Mouse (Mus musculus): ENCODE measurements around the gene Comtd1. TPM values are rescaled to one million over a fixed set of nuclear protein-coding genes. Genes with fewer than 3 reads are reported as not detected.

The Comtd1 gene
- polyA plus RNA-seq, 1 experiment from 2014 or later, result 67.3 TPM

DNA sequence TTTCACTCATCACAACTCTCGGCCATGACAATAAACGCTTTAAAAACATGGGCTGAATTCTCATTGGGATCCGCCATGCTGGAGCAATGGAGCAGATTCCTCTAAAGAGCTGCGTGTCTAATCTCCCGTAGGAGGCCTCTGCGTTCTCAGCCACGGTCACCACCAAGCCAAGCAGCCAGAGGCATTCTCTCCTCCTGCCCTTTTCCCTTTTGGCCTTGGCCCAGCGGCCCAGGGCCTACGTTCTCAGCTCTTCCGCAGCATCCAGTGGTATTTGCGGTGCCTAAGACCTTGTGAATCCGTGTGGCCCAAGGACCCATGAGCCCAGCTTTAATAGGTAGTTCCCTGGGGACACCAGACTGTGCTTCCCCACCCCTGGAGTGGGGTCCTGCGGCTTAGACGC is 8.1 kb upstream of the Comtd1 start:
- Histone ChIP-seq H3K27ac (ENCODE audit: low read depth, low read length) (no peak overlapping the region), H3K36me3 (ENCODE audit: control insufficient read depth, insufficient read depth) (no peaks in the 10 kb centered on the region), H3K4me1 (replicated peaks; ENCODE audit: control insufficient read depth, insufficient read depth, low read length) (peaks cover 4% of the 10 kb centered on the region; the same call in 1 of the 2 replicates), H3K4me3 (ENCODE audit: low read depth, low read length) (no peak overlapping the region), H3K9ac (ENCODE audit: low read depth, low read length) (no peak overlapping the region), H3K9me3 (ENCODE audit: control insufficient read depth) (no peaks in the 10 kb centered on the region), H3K27me3 (replicated peaks; ENCODE audit: control insufficient read depth, insufficient read depth, low read length) (no peaks in the 10 kb centered on the region), H3K4me2 (replicated peaks; ENCODE audit: low read depth) (no peak overlapping the region)
- 88% methylated on average over 14 of the region's 14 CpGs for WGBS
- TF ChIP-seq CTCF (IDR thresholded peaks at IDR 0.05; ENCODE audit: low read depth), result no peak
- ATAC-seq, result no peak

DNA sequence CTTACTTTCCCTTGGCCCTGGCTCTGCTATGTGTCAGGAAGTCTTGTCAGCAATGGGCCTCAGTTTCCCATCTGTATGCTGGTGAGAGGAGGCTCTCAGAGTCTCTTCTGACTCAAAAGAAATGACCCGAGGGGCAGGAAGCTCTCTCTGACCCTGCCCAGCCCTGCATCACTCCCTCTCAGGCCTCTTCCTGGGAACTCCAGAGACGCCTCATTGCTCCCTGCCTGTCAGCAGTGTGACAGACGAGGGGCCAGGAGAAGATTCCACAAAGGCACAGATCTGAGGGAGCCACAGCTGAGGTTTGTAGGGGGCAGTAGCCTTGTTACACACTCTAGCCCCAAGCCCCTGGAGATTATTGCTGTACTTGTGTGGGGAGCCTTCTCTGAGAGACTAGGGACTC is 7.2 kb upstream of the Comtd1 start:
- ATAC-seq, result no peak
- no peak overlapping the region for H3K9ac ChIP-seq (ENCODE audit: low read depth, low read length)
- H3K27me3 ChIP-seq (replicated peaks; ENCODE audit: control insufficient read depth, insufficient read depth, low read length), result no peaks in the 10 kb centered on the region
- H3K4me3 ChIP-seq (ENCODE audit: low read depth, low read length), result no peak overlapping the region
- H3K9me3 ChIP-seq (ENCODE audit: control insufficient read depth), result no peaks in the 10 kb centered on the region
- WGBS, result 61% methylated on average over 3 of the region's 3 CpGs
- H3K4me2 ChIP-seq (replicated peaks; ENCODE audit: low read depth), result no peak overlapping the region
- H3K4me1 ChIP-seq (replicated peaks; ENCODE audit: control insufficient read depth, insufficient read depth, low read length), result peaks cover 4% of the 10 kb centered on the region; the same call in 1 of the 2 replicates
- TF ChIP-seq CTCF (IDR thresholded peaks at IDR 0.05; ENCODE audit: low read depth), result no peak
- no peak overlapping the region for H3K27ac ChIP-seq (ENCODE audit: low read depth, low read length)
- no peaks in the 10 kb centered on the region for H3K36me3 ChIP-seq (ENCODE audit: control insufficient read depth, insufficient read depth)

DNA sequence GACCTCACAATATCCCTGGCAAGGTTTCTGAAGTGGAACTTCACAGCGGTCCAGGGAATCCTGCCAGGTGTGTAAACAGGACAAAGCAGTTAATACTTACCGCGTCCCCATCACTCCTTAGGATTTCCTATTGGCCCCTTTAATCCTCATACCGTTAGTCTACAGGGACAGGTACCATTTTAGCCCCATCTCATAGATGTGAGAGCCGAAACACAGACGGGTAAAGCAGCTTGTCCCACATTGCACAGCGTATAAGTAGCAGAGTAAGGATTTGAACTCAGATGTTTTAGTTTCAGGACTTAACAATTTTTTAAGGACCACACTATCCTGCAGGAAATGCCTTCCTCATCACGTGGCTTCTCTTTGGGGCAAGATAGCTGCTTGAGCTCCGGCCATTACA is 5.5 kb upstream of the Comtd1 start:
- no peak for TF ChIP-seq CTCF (IDR thresholded peaks at IDR 0.05; ENCODE audit: low read depth)
- H3K27me3 ChIP-seq (replicated peaks; ENCODE audit: control insufficient read depth, insufficient read depth, low read length), result no peaks in the 10 kb centered on the region
- WGBS, result 61% methylated on average over 9 of the region's 9 CpGs
- peak overlapping the region; percentile 13; the same call in 1 of the 2 replicates for H3K4me3 ChIP-seq (ENCODE audit: low read depth, low read length)
- H3K9ac ChIP-seq (ENCODE audit: low read depth, low read length), result no peak overlapping the region
- H3K36me3 ChIP-seq (ENCODE audit: control insufficient read depth, insufficient read depth), result no peaks in the 10 kb centered on the region
- peak overlapping the region; percentile 58 for H3K4me2 ChIP-seq (replicated peaks; ENCODE audit: low read depth)
- peaks cover 4% of the 10 kb centered on the region; the same call in 1 of the 2 replicates for H3K4me1 ChIP-seq (replicated peaks; ENCODE audit: control insufficient read depth, insufficient read depth, low read length)
- no peaks in the 10 kb centered on the region for H3K9me3 ChIP-seq (ENCODE audit: control insufficient read depth)
- ATAC-seq, result no peak
- H3K27ac ChIP-seq (ENCODE audit: low read depth, low read length), result no peak overlapping the region; the same call in 1 of the 2 replicates

DNA sequence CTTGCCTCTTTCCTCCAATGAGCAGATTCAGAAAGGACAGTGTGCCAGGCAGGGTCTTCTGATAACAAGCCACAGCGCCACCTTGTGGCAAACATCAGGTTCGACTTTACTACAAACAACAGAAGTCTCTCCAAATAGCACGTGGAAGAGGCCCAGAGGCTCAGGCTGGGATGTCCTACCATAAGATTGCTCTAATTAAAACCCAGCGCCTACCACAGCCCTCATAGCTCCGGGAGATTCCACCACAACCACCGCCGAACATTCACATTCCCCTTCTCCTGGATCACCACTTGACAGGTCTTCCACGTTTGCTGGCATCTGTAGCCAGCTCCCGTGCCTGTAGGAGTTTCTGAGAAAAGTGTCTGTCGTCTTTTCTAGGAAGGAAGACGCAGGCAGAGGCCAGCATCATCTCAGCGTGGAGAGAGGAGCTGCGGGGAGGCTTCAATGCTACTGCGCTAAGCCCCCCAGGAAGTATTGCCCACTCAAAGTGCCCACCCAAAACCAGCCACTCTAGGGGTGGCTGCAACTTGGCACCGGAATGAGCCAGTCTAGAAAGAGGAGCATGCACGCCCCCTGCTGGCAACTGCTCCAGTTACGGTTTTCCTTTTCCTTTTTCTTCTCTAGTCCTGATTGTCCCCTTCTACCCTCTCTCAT is 4.8 kb upstream of the Comtd1 start:
- Histone ChIP-seq H3K27ac (ENCODE audit: low read depth, low read length) (no peak overlapping the region; the same call in 1 of the 2 replicates), H3K9ac (ENCODE audit: low read depth, low read length) (no peak overlapping the region), H3K27me3 (replicated peaks; ENCODE audit: control insufficient read depth, insufficient read depth, low read length) (no peaks in the 10 kb centered on the region), H3K4me3 (ENCODE audit: low read depth, low read length) (peak overlapping the region; percentile 13), H3K36me3 (ENCODE audit: control insufficient read depth, insufficient read depth) (no peaks in the 10 kb centered on the region), H3K4me2 (replicated peaks; ENCODE audit: low read depth) (peak overlapping the region; percentile 58), H3K4me1 (replicated peaks; ENCODE audit: control insufficient read depth, insufficient read depth, low read length) (peaks cover 4% of the 10 kb centered on the region; the same call in 1 of the 2 replicates), H3K9me3 (ENCODE audit: control insufficient read depth) (no peaks in the 10 kb centered on the region)
- 0 out of 2 replicates have a peak, but pooled peaks have one; percentile 16 for ATAC-seq
- peak; percentile 86 for TF ChIP-seq CTCF (IDR thresholded peaks at IDR 0.05; ENCODE audit: low read depth)
- WGBS, result 10% methylated on average over 17 of the region's 17 CpGs

DNA sequence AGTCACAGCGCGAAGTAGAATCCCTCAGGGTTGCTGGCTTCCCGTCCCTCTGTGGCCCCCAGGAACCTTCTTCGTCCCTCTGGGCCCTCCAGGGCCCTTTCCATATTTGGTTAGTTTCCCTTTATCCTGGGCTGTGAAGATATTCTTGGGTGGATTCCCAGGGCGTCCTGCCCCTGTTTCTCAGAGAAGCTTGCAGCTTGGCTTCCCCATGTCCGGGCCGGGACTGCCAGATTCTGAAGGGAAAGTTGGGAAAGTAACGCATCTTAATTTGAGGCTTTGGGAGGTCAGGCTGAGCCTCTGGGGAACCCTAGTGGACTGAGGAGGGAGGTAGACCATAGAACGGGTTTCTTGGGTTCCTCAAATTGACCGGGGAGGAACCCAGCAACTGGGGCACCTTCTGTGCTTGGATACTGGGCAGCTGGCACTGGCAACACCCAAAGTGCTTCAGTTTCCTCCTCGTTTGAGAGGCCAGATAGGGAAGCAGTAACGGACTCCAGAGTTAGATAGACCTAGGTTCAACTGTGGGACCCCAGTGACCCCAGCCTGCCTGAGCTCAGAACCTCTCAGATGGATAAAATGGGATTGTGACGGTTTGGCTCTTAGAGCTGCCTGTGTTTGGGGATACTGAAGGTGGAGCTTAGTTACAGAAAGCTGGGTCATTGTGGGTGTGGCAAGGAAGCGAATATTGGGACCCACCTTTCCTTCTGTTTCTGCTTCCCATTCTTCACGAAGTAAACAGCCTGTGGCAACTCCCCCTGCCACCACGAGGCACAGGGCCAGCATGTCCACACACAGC is 3.4 kb upstream of the Comtd1 start:
- TF ChIP-seq CTCF (IDR thresholded peaks at IDR 0.05; ENCODE audit: low read depth), result no peak
- no peak overlapping the region for H3K4me3 ChIP-seq (ENCODE audit: low read depth, low read length)
- WGBS, result 72% methylated on average over 16 of the region's 16 CpGs

DNA sequence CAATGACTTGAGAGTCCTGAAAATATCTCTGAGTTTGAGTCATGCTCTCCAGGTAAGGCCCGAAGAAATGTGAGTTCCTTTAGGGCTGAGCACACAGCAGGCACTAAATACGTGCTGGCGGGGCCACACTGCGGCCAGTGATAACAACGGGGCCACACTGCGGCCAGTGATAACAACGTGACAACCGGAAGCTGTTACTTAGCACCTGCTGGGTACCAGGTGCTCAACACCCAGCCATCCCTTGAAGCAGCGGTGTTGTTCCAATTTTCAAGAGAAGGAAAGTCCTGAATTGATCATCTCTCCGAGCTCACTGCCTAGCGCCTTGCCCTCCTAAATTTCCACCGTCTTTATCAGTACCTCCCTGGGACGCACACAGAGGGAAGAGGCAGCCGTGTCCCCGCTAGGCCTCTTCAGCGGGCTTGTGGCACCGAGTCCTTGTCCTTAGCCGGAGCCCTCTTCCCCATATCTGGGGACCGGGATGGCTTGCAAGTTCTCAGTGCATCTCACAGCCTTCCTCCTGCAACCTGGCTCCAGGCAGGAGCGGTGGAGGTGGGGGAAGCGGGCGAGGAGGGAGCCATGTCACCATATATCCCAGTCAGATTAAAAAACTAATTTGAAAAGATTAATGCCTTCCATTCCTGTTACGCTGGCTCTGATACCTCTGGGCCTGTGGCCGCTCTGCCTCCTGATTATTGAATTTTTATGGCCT is 1.8 kb upstream of the Comtd1 start:
- H3K36me3 ChIP-seq (ENCODE audit: control insufficient read depth, insufficient read depth), result peaks cover 18% of the 10 kb centered on the region
- H3K9ac ChIP-seq (ENCODE audit: low read depth, low read length), result no peak overlapping the region
- no peak for ATAC-seq
- H3K4me1 ChIP-seq (replicated peaks; ENCODE audit: control insufficient read depth, insufficient read depth, low read length), result peaks cover 4% of the 10 kb centered on the region; the same call in 1 of the 2 replicates
- no peaks in the 10 kb centered on the region for H3K9me3 ChIP-seq (ENCODE audit: control insufficient read depth)
- no peak overlapping the region for H3K27ac ChIP-seq (ENCODE audit: low read depth, low read length)
- 75% methylated on average over 24 of the region's 24 CpGs for WGBS
- no peak overlapping the region for H3K4me3 ChIP-seq (ENCODE audit: low read depth, low read length)
- H3K27me3 ChIP-seq (replicated peaks; ENCODE audit: control insufficient read depth, insufficient read depth, low read length), result no peaks in the 10 kb centered on the region
- TF ChIP-seq CTCF (IDR thresholded peaks at IDR 0.05; ENCODE audit: low read depth), result no peak
- no peak overlapping the region for H3K4me2 ChIP-seq (replicated peaks; ENCODE audit: low read depth)

More for the DNA sequence above, 3.4 kb upstream of the Comtd1 start:
- H3K27ac ChIP-seq (ENCODE audit: low read depth, low read length), result no peak overlapping the region
- no peaks in the 10 kb centered on the region for H3K9me3 ChIP-seq (ENCODE audit: control insufficient read depth)
- H3K4me2 ChIP-seq (replicated peaks; ENCODE audit: low read depth), result no peak overlapping the region
- ATAC-seq, result no peak
- H3K9ac ChIP-seq (ENCODE audit: low read depth, low read length), result no peak overlapping the region
- H3K4me1 ChIP-seq (replicated peaks; ENCODE audit: control insufficient read depth, insufficient read depth, low read length), result peaks cover 4% of the 10 kb centered on the region; the same call in 1 of the 2 replicates
- H3K27me3 ChIP-seq (replicated peaks; ENCODE audit: control insufficient read depth, insufficient read depth, low read length), result no peaks in the 10 kb centered on the region
- H3K36me3 ChIP-seq (ENCODE audit: control insufficient read depth, insufficient read depth), result 0 out of 2 replicates have a peak, but pooled peaks cover 1% of the 10 kb centered on the region
